Mouse (Mus musculus) CH12.LX (cell line): Measurements from ENCODE around the gene Mllt3. TPM values are rescaled to one million over a fixed set of nuclear protein-coding genes. Genes with fewer than 3 reads are reported as not detected.

Experiments
- DNase-seq: peaks from one replicate; pipeline ENCODE4 v3.0.0-alpha.2; 2013; ENCODE audit errors: extremely low read depth
- H3K27ac ChIP-seq: 2 replicates; pipeline ENCODE4 v1.5.1; 2012; ENCODE audit warnings: low read depth, mild to moderate bottlenecking, control low read depth, moderate library complexity; ENCODE audit not compliant: insufficient read depth
- H3K27me3 ChIP-seq: replicated peaks from 2 replicates; pipeline ENCODE3; 2012; ENCODE audit warnings: inconsistent platforms
- H3K36me3 ChIP-seq, 2 experiments: replicated peaks in 1 of 2; 2 replicates each; pipeline versions ENCODE3 to v1.6.1; 2012; ENCODE audit warnings: inconsistent platforms in 1 of 2, low read length in 1 of 2, mild to moderate bottlenecking in 1 of 2, mixed read lengths in 1 of 2, moderate library complexity in 1 of 2; ENCODE audit not compliant: control insufficient read depth in 1 of 2, insufficient read depth in 1 of 2
- H3K4me1 ChIP-seq, 2 experiments: 2 replicates each; pipeline ENCODE4 v1.6.1; 2012; ENCODE audit warnings: inconsistent platforms in 1 of 2, moderate library complexity in 1 of 2; ENCODE audit not compliant: insufficient read depth in 2 of 2, control insufficient read depth in 1 of 2
- H3K4me2 ChIP-seq: 2 replicates; pipeline ENCODE4 v1.6.1; 2012; ENCODE audit warnings: low read depth, mild to moderate bottlenecking, control low read depth; ENCODE audit not compliant: poor library complexity, insufficient read depth, severe bottlenecking
- H3K4me3 ChIP-seq, 3 experiments: fragments of 150-350 bp in 1 of 3; sonication (generic) in 1 of 3; replicated peaks in 1 of 3; 2 replicates each; pipeline versions ENCODE3 to v1.5.1; 2011 to 2012; ENCODE audit warnings: low read depth in 2 of 3, low read length in 2 of 3, mild to moderate bottlenecking in 2 of 3, moderate library complexity in 2 of 3, control low read depth in 1 of 3, improper control_type of control experiment in 1 of 3, inconsistent platforms in 1 of 3, mixed read lengths in 1 of 3; ENCODE audit not compliant: poor library complexity in 1 of 3
- H3K79me2 ChIP-seq: replicated peaks from 2 replicates; pipeline ENCODE4 v1.6.1; 2012; ENCODE audit warnings: mild to moderate bottlenecking, moderate library complexity; ENCODE audit not compliant: control insufficient read depth, poor library complexity, insufficient read depth, severe bottlenecking; ENCODE audit errors: extremely low read depth
- H3K9ac ChIP-seq: 2 replicates; pipeline ENCODE4 v1.6.1; 2012; ENCODE audit warnings: low read depth, mild to moderate bottlenecking, control low read depth, moderate library complexity; ENCODE audit not compliant: insufficient read depth
- H3K9me3 ChIP-seq: replicated peaks from 2 replicates; pipeline ENCODE3; 2012; ENCODE audit warnings: low read length, inconsistent platforms, mixed read lengths
- BHLHE40 ChIP-seq: IDR thresholded peaks from 2 replicates; pipeline ENCODE4 v1.6.1; 2011; ENCODE audit warnings: mild to moderate bottlenecking, low read depth, low read length, improper control_type of control experiment
- CHD1 ChIP-seq: IDR thresholded peaks from 2 replicates; pipeline ENCODE4 v1.6.1; 2012; ENCODE audit warnings: low read depth, low read length, improper control_type of control experiment, inconsistent platforms
- CHD2 ChIP-seq: IDR thresholded peaks from 2 replicates; pipeline ENCODE4 v1.6.1; 2011; ENCODE audit warnings: low read length, improper control_type of control experiment
- ELF1 ChIP-seq: IDR thresholded peaks from 2 replicates; pipeline ENCODE4 v1.6.1; 2014; ENCODE audit warnings: low read depth, mild to moderate bottlenecking, inconsistent platforms, low read length, improper control_type of control experiment
- EP300 ChIP-seq: IDR thresholded peaks from 2 replicates; pipeline ENCODE4 v1.6.1; 2011; ENCODE audit warnings: low read length, improper control_type of control experiment
- IRF4 ChIP-seq: IDR thresholded peaks from 2 replicates; pipeline ENCODE4 v1.6.1; 2014; ENCODE audit warnings: low read depth, mild to moderate bottlenecking, inconsistent platforms, low read length, improper control_type of control experiment
- JUN ChIP-seq: IDR thresholded peaks from 2 replicates; pipeline ENCODE4 v1.6.1; 2011; ENCODE audit warnings: low read depth, mild to moderate bottlenecking, low read length, improper control_type of control experiment, moderate library complexity; ENCODE audit not compliant: insufficient read depth
- KAT2A ChIP-seq: IDR thresholded peaks from 2 replicates; pipeline ENCODE4 v1.6.1; 2012; ENCODE audit warnings: low read length, improper control_type of control experiment, inconsistent platforms; ENCODE audit not compliant: insufficient replicate concordance
- MAFK ChIP-seq: IDR thresholded peaks from 2 replicates; pipeline ENCODE4 v1.6.1; 2011; ENCODE audit warnings: low read length, improper control_type of control experiment; ENCODE audit not compliant: insufficient replicate concordance
- MAX ChIP-seq: IDR thresholded peaks from 2 replicates; pipeline ENCODE4 v1.6.1; 2011; ENCODE audit warnings: low read length, improper control_type of control experiment
- MAZ ChIP-seq: IDR thresholded peaks from 2 replicates; pipeline ENCODE4 v1.6.1; 2012; ENCODE audit warnings: low read depth, mild to moderate bottlenecking, inconsistent platforms, low read length, improper control_type of control experiment, moderate library complexity
- MEF2A ChIP-seq: IDR thresholded peaks from 2 replicates; pipeline ENCODE4 v1.6.1; 2014; ENCODE audit warnings: low read depth, mild to moderate bottlenecking, inconsistent platforms, low read length, improper control_type of control experiment, borderline replicate concordance
- MXI1 ChIP-seq: IDR thresholded peaks from 2 replicates; pipeline ENCODE4 v1.6.1; 2011; ENCODE audit warnings: mild to moderate bottlenecking, low read depth, low read length, improper control_type of control experiment
- NRF1 ChIP-seq: IDR thresholded peaks from 2 replicates; pipeline ENCODE4 v1.6.1; 2014; ENCODE audit warnings: low read depth, mild to moderate bottlenecking, inconsistent platforms, low read length, improper control_type of control experiment, moderate library complexity
- POLR2A ChIP-seq: IDR thresholded peaks from 2 replicates; pipeline ENCODE4 v1.6.1; 2011; ENCODE audit warnings: low read depth, mild to moderate bottlenecking, improper control_type of control experiment, low read length
- POLR2AphosphoS2 ChIP-seq: IDR thresholded peaks from 2 replicates; pipeline ENCODE4 v1.6.1; 2011; ENCODE audit warnings: low read depth, low read length, improper control_type of control experiment
- RAD21 ChIP-seq: IDR thresholded peaks from 2 replicates; pipeline ENCODE4 v1.6.1; 2011; ENCODE audit warnings: low read depth, mild to moderate bottlenecking, low read length, improper control_type of control experiment, moderate library complexity
- TBP ChIP-seq: conservative IDR thresholded peaks from 2 replicates; pipeline ENCODE4 v1.6.1; 2011; ENCODE audit warnings: low read depth, low read length, improper control_type of control experiment
- UBTF ChIP-seq: IDR thresholded peaks from 2 replicates; pipeline ENCODE4 v1.6.1; 2012; ENCODE audit warnings: low read depth, mild to moderate bottlenecking, inconsistent platforms, low read length, improper control_type of control experiment, moderate library complexity
- dilution Hi-C: fragments of 300-500 bp; cut with MboI; formaldehyde crosslinking; loops from 2 replicates; pipeline ENCODE4 v1.14.3; 2020; ENCODE audit warnings: low sequenced_read_pairs; ENCODE audit not compliant: extremely low pct_unique_long_range_greater_than_20kb, extremely low pct_ligation_motif_present
- in situ Hi-C: fragments of 300-500 bp; cut with MboI; formaldehyde crosslinking; loops from 3 replicates; pipeline ENCODE4 v1.14.3; 2019; ENCODE audit warnings: low sequenced_read_pairs, low pct_ligation_motif_present, low pct_unique_long_range_greater_than_20kb, mixed read lengths
- polyA plus RNA-seq: library from polyadenylated mRNA; unstranded; fragments of >175 nt; gene quantifications from 2 replicates; pipeline ENCODE4 v1.2.1, GENCODE M21; 2012; ENCODE audit warnings: low read depth; ENCODE audit not compliant: insufficient read length
- total RNA-seq, 2 experiments: library from RNA; depleted of rRNA; stranded (reverse); fragments of 300-350 nt in 1 of 2; fragments of >200 nt in 1 of 2; gene quantifications; 2 replicates each; pipeline ENCODE4 v1.2.3; 2012 to 2014

The Mllt3 gene
- total and polyA plus RNA-seq, 3 experiments, result 8.3 to 20.9 (median 10.1) TPM

- no peaks in the 10 kb centered on the region for H3K79me2 ChIP-seq
- TF ChIP-seq KAT2A (no peak), MAZ (no peak), NRF1 (no peak), ELF1 (no peak), EP300 (no peak), RAD21 (no peak), JUN (no peak), MAX (no peak), IRF4 (no peak)
- in situ Hi-C loops (loop anchor here (25.0 kb wide), 4 partner anchors 217 to 742 kb away; no protein-coding TSS in a partner anchor), dilution Hi-C loops (no loop called here)
- no peaks in the 10 kb centered on the region for H3K9me3 ChIP-seq
- H3K36me3 ChIP-seq, result peaks cover 0 to 9% of the 10 kb centered on the region in 2 experiments
- DNase-seq, result no peak
- H3K4me2 ChIP-seq, result no peak overlapping the region
- H3K9ac ChIP-seq, result no peak overlapping the region
- no peak overlapping the region for H3K27ac ChIP-seq
- H3K27me3 ChIP-seq, result no peaks in the 10 kb centered on the region
- H3K4me1 ChIP-seq, result no peaks in the 10 kb centered on the region
- no peak overlapping the region for H3K4me3 ChIP-seq
Observed at GRCm38 (mm10) chr4:87795261-87795660, 237.9 kb downstream of the Mllt3 start.

DNA sequence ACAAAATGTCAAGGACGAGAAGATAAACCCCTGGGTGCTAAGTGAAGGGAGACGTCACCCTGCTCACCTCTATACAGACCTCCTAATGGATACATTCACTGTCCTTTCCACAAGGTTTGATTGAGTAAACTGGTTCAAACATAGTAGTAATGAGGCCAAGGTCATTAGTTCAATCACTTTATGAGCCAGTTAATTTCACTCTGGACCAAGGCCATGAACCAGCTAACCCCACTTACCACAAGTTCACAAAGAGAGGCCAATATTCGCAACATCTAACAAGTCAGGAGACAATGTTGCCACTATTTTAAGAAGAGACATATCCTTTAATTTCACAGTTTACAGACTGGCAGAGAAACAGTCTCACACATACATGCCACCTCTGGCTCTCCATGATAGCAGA is 238.9 kb downstream of the Mllt3 start:
- Histone ChIP-seq H3K4me3 (no peak overlapping the region), H3K36me3 (peaks cover 0 to 11% of the 10 kb centered on the region in 2 experiments), H3K9me3 (no peaks in the 10 kb centered on the region), H3K27me3 (no peaks in the 10 kb centered on the region), H3K4me1 (no peaks in the 10 kb centered on the region), H3K27ac (no peak overlapping the region), H3K4me2 (no peak overlapping the region), H3K9ac (no peak overlapping the region)
- in situ Hi-C loops, result loop anchor here (25.0 kb wide), 4 partner anchors 218 to 743 kb away; no protein-coding TSS in a partner anchor
- no peak for DNase-seq
- dilution Hi-C loops, result no loop called here
- TF ChIP-seq POLR2AphosphoS2 (no peak), UBTF (no peak), CHD2 (no peak), ELF1 (no peak), POLR2A (no peak), MEF2A (no peak), KAT2A (no peak), MAZ (no peak), MAX (no peak), TBP (no peak), CHD1 (no peak), MAFK (no peak), NRF1 (no peak), EP300 (no peak), MXI1 (no peak), BHLHE40 (no peak)
- TF ChIP-seq, all 38 proteins: peak for 0
- no peaks in the 10 kb centered on the region for H3K79me2 ChIP-seq
